Mouse (Mus musculus) midbrain, embryonic 11.5 days (tissue): ENCODE data around the gene Gm42715. TPM values are rescaled to one million over a fixed set of nuclear protein-coding genes. Genes with fewer than 3 reads are reported as not detected.

Source experiments
- ATAC-seq: fragments of 200-750 bp; cut with Nextera tagmentation; 2 replicates; pipeline ENCODE4 v1.8.0; 2017; ENCODE audit warnings: moderate TSS enrichment, moderate library complexity; ENCODE audit not compliant: low FRiP score
- DNase-seq: peaks from one replicate; pipeline ENCODE4 v3.0.0; 2015; ENCODE audit warnings: low spot score; ENCODE audit errors: missing footprints
- H3K27ac ChIP-seq: fragments of 300-500 bp; sonication (generic); 2 replicates; pipeline ENCODE4 v1.5.1; 2014; ENCODE audit warnings: low read depth, low read length
- H3K27me3 ChIP-seq: fragments of 300-500 bp; sonication (generic); 2 replicates; pipeline ENCODE4 v1.6.1; 2014; ENCODE audit warnings: mild to moderate bottlenecking, low read length, moderate library complexity, mixed read lengths; ENCODE audit not compliant: control insufficient read depth, insufficient read depth
- H3K36me3 ChIP-seq: fragments of 300-500 bp; sonication (generic); 2 replicates; pipeline ENCODE4 v1.6.1; 2014; ENCODE audit warnings: mild to moderate bottlenecking, low read length, moderate library complexity, mixed read lengths; ENCODE audit not compliant: control insufficient read depth, insufficient read depth
- H3K4me1 ChIP-seq: fragments of 300-500 bp; sonication (generic); 2 replicates; pipeline ENCODE4 v1.6.1; 2014; ENCODE audit warnings: low read length; ENCODE audit not compliant: control insufficient read depth, insufficient read depth
- H3K4me2 ChIP-seq: fragments of 300-500 bp; sonication (generic); 2 replicates; pipeline ENCODE4 v1.6.1; 2014; ENCODE audit warnings: mild to moderate bottlenecking, moderate library complexity
- H3K4me3 ChIP-seq: fragments of 300-500 bp; sonication (generic); 2 replicates; pipeline ENCODE4 v1.5.1; 2014; ENCODE audit warnings: low read depth, low read length
- H3K9ac ChIP-seq: fragments of 300-500 bp; sonication (generic); 2 replicates; pipeline ENCODE4 v1.6.1; 2014; ENCODE audit warnings: low read length
- H3K9me3 ChIP-seq: fragments of 300-500 bp; sonication (generic); 2 replicates; pipeline ENCODE4 v1.6.1; 2016; ENCODE audit warnings: low read length; ENCODE audit not compliant: control insufficient read depth
- WGBS: fragments of 180-500 bp; shearing (Covaris S2); extraction: QIAGEN DNeasy Blood & Tissue Kit; methylation state at CpG from one replicate; pipeline ENCODE4 v1.1.7; 2014; 5-methylcytosine and 5-hydroxymethylcytosine counted together
- polyA plus RNA-seq: library from polyadenylated mRNA; unstranded; fragments of >200 nt; fragmentation: Nextera tagmentation; extraction: Ambion mirVana; gene quantifications from 2 replicates; pipeline ENCODE4 v1.2.1, GENCODE M21; 2014

Gene Gm42715
- polyA plus RNA-seq, 1 experiment from 2014 or later = 19.2 TPM

GRCm38 (mm10) chr7:127512231-127513015, 7.0 kb upstream of the Gm42715 start:
- no peaks in the 10 kb centered on the region for H3K9me3 ChIP-seq
- H3K4me2 ChIP-seq = peak overlapping the region; percentile 53
- peak; percentile 99 for DNase-seq
- H3K4me1 ChIP-seq = peaks cover 8% of the 10 kb centered on the region
- no peaks in the 10 kb centered on the region for H3K27me3 ChIP-seq
- peak overlapping the region; percentile 87 for H3K9ac ChIP-seq
- under 1% methylated on average over 55 of the region's 93 CpGs for WGBS
- H3K27ac ChIP-seq = peak overlapping the region; percentile 97
- H3K4me3 ChIP-seq = peak overlapping the region; percentile 81
- peak; percentile 85 for ATAC-seq
- H3K36me3 ChIP-seq = peaks cover 8% of the 10 kb centered on the region

GRCm38 (mm10) chr7:127513016-127513390, 6.4 kb upstream of the Gm42715 start:
- DNase-seq (no peak), ATAC-seq (no peak)
- H3K9ac ChIP-seq = peak overlapping the region; percentile 87
- no peaks in the 10 kb centered on the region for H3K27me3 ChIP-seq
- H3K4me1 ChIP-seq = peaks cover 8% of the 10 kb centered on the region
- no peaks in the 10 kb centered on the region for H3K9me3 ChIP-seq
- 48% methylated on average over 8 of the region's 8 CpGs for WGBS
- peak overlapping the region; percentile 81 for H3K4me3 ChIP-seq
- H3K36me3 ChIP-seq = peaks cover 9% of the 10 kb centered on the region
- H3K27ac ChIP-seq = no peak overlapping the region
- H3K4me2 ChIP-seq = peak overlapping the region; percentile 53

DNA sequence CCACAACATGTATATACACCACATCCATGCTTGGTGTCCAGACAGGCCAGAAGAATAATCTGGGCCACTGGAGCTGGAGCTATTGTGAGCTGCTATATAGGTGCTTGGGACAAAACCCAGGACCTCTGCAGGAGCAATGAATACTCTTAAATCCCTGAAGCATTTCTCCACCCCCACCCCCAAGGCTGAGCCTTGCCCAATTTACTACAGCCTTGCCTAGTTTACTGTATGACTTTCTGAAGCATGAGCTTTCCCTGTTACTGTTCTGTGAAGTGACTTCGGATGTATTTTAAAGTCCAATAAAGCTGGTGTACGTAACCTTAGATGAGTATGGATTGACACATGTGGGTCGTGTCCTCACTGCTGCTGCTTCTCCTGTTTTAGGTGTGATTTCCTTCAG, 5.6 kb upstream of the Gm42715 start:
- Histone ChIP-seq H3K27ac (no peak overlapping the region), H3K9ac (no peak overlapping the region), H3K4me2 (peak overlapping the region; percentile 53; the same call in 1 of the 2 replicates), H3K4me1 (peaks cover 8% of the 10 kb centered on the region), H3K36me3 (peaks cover 11% of the 10 kb centered on the region), H3K27me3 (no peaks in the 10 kb centered on the region), H3K9me3 (no peaks in the 10 kb centered on the region), H3K4me3 (no peak overlapping the region)
- ATAC-seq (no peak), DNase-seq (no peak)
- 95% methylated on average over 3 of the region's 3 CpGs for WGBS

DNA sequence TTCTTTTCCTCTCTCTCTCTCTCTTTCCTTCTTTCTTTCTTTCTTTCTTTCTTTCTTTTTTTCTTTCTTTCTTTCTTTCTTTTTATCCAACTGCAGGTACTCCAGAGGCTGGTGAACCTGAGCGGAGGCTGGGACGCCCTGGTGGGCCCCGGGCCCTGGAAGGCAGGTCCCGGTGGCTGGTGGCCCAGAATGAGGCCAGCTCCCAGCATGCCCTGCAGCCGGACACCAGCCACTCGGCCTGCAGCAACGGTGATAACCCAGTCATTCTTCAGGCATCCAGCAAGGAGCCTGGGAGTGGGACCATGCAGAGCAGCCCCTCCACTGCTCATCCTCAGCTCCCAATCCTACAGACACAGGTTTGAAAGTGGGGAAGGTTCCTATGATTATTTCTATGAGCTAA, 3.5 kb upstream of the Gm42715 start:
- ATAC-seq (no peak), DNase-seq (no peak)
- no peak overlapping the region for H3K4me2 ChIP-seq
- H3K27me3 ChIP-seq = no peaks in the 10 kb centered on the region
- no peak overlapping the region for H3K27ac ChIP-seq
- peaks cover 8% of the 10 kb centered on the region for H3K4me1 ChIP-seq
- no peaks in the 10 kb centered on the region for H3K9me3 ChIP-seq
- H3K36me3 ChIP-seq = peaks cover 20% of the 10 kb centered on the region
- H3K4me3 ChIP-seq = no peak overlapping the region
- WGBS = 91% methylated on average over 7 of the region's 7 CpGs
- no peak overlapping the region for H3K9ac ChIP-seq

DNA sequence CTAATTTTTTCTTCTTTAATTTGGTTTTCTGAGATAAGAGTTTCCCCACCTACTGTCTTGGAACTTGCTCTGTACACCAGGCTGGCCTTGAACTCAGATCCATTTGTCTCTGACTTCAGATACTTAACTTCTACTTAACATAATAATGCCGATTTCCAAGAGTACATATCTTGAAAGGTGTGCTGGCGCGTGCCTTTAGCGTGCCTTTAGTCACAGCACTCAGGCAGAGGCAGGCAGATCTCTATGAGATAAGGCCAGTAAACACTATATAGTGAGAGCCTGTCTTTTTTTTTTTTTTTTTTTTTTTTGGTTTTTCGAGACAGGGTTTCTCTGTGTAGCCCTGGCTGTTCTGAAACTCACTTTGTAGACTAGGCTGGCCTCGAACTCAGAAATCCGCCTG, 3.0 kb upstream of the Gm42715 start:
- ATAC-seq (no peak), DNase-seq (no peak)
- Histone ChIP-seq H3K4me1 (peaks cover 5% of the 10 kb centered on the region), H3K9me3 (no peaks in the 10 kb centered on the region), H3K36me3 (peaks cover 22% of the 10 kb centered on the region), H3K9ac (no peak overlapping the region), H3K27ac (no peak overlapping the region), H3K4me3 (no peak overlapping the region), H3K27me3 (no peaks in the 10 kb centered on the region), H3K4me2 (no peak overlapping the region)
- 96% methylated on average over 6 of the region's 7 CpGs for WGBS

DNA sequence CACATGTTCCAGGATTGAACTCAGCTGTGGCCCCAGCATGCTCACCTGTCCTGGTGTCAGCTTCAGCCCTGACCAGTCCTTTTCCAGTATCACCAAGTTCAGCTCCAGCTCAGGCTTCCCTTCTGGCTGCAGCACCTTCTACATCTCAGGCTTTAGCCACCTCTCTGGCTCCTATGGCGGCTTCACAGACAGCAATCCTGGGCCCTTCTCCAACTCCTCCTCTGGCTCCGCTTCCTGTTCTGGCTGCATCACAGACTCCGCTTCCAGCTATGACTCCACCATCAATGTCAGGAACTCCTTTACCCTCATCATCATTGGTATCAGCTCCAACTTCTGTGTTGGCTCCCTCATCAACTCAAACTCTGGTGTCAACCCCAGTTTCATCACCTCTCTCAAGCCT, 22.3 kb downstream of the Gm42715 start:
- WGBS = 99% methylated on average over 3 of the region's 3 CpGs
- H3K36me3 ChIP-seq = peaks cover 66% of the 10 kb centered on the region
- no peak overlapping the region for H3K4me3 ChIP-seq

GRCm38 (mm10) chr7:127549116-127549835, 29.9 kb downstream of the Gm42715 start:
- peaks cover 33% of the 10 kb centered on the region for H3K36me3 ChIP-seq
- H3K27ac ChIP-seq = no peak overlapping the region
- ATAC-seq (no peak), DNase-seq (no peak)
- H3K27me3 ChIP-seq = no peaks in the 10 kb centered on the region
- no peaks in the 10 kb centered on the region for H3K9me3 ChIP-seq
- 91% methylated on average over 15 of the region's 15 CpGs for WGBS
- no peak overlapping the region for H3K9ac ChIP-seq
- no peak overlapping the region for H3K4me3 ChIP-seq
- H3K4me2 ChIP-seq = no peak overlapping the region
- no peaks in the 10 kb centered on the region for H3K4me1 ChIP-seq

More for the DNA sequence above, 22.3 kb downstream of the Gm42715 start:
- DNase-seq = no peak
- Histone ChIP-seq H3K9ac (no peak overlapping the region), H3K4me2 (no peak overlapping the region), H3K27me3 (no peaks in the 10 kb centered on the region), H3K27ac (no peak overlapping the region), H3K9me3 (no peaks in the 10 kb centered on the region), H3K4me1 (no peaks in the 10 kb centered on the region)
- ATAC-seq = no peak

- Histone ChIP-seq H3K4me2 (no peak overlapping the region), H3K27me3 (no peaks in the 10 kb centered on the region), H3K4me1 (no peaks in the 10 kb centered on the region), H3K9ac (no peak overlapping the region), H3K36me3 (peaks cover 34% of the 10 kb centered on the region), H3K27ac (no peak overlapping the region), H3K9me3 (no peaks in the 10 kb centered on the region), H3K4me3 (no peak overlapping the region)
- ATAC-seq (no peak), DNase-seq (no peak)
- 94% methylated on average over 8 of the region's 8 CpGs for WGBS
Observed at GRCm38 (mm10) chr7:127551558-127551957, 32.2 kb downstream of the Gm42715 start.

- ATAC-seq = no peak
- Histone ChIP-seq H3K4me3 (no peak overlapping the region), H3K4me1 (no peaks in the 10 kb centered on the region), H3K36me3 (peaks cover 31% of the 10 kb centered on the region), H3K9ac (no peak overlapping the region), H3K4me2 (no peak overlapping the region), H3K9me3 (no peaks in the 10 kb centered on the region), H3K27ac (no peak overlapping the region), H3K27me3 (no peaks in the 10 kb centered on the region)
- WGBS = 92% methylated on average over 11 of the region's 11 CpGs
- DNase-seq = peak; percentile 76
Observed at GRCm38 (mm10) chr7:127560580-127560979, 41.2 kb downstream of the Gm42715 start.
